Mouse (Mus musculus) liver, postnatal 0 days (tissue): ENCODE data around the gene Stard13.

Source experiments
- CTCF ChIP-seq: sonication (generic); IDR thresholded peaks from 2 replicates; pipeline ENCODE4 v1.5.1; 2016; ENCODE audit warnings: antibody characterized with exemption, low read depth
- EP300 ChIP-seq: IDR thresholded peaks from 2 replicates; pipeline ENCODE4 v1.6.1; 2016; ENCODE audit warnings: antibody characterized with exemption, low read depth, mild to moderate bottlenecking

- TF ChIP-seq CTCF (no peak), EP300 (no peak)
Observed at GRCm38 (mm10) chr5:151108291-151108897, 125.2 kb downstream of the Stard13 start.
